Mouse (Mus musculus) kidney, postnatal 4 days (tissue): ENCODE data around the gene Klc4.

Experiments
- DNase-seq, 2 experiments: peaks; one replicate each; pipeline ENCODE4 v3.0.0; 2021; ENCODE audit warnings: mixed read lengths in 2 of 2

Gene Klc4

GRCm38 (mm10) chr17:46645561-46646321 is at the start of gene Klc4, which contains the start of gene Mrpl2:
Klc4 (minus strand) TSS chr17:46646022.
Mrpl2 (plus strand) TSS chr17:46646229.
- DNase-seq: peak; percentile 99 to 100

- no peak for DNase-seq
Measured at GRCm38 (mm10) chr17:46694517-46695063, 48.8 kb upstream of the Klc4 start.

GRCm38 (mm10) chr17:46691390-46691789 is 45.6 kb upstream of the Klc4 start:
- no peak for DNase-seq

- no peak for DNase-seq
Measured at GRCm38 (mm10) chr17:46690665-46691064, 44.8 kb upstream of the Klc4 start.

- no peak for DNase-seq
Measured at GRCm38 (mm10) chr17:46685913-46686312, 40.1 kb upstream of the Klc4 start.

- DNase-seq: no peak
Measured at GRCm38 (mm10) chr17:46682654-46683389, 37.0 kb upstream of the Klc4 start.

- DNase-seq: no peak
Measured at GRCm38 (mm10) chr17:46681466-46682118, 35.8 kb upstream of the Klc4 start.

- DNase-seq: peak; percentile 99 to 100
Measured at GRCm38 (mm10) chr17:46680760-46681373, 35.0 kb upstream of the Klc4 start, which contains the start of gene Klhdc3. Klhdc3 (minus strand) TSS chr17:46680914.

GRCm38 (mm10) chr17:46679843-46680759 is 34.3 kb upstream of the Klc4 start:
- DNase-seq: peak; percentile 75 to 81

- no peak for DNase-seq
Measured at GRCm38 (mm10) chr17:46678911-46679310, 33.1 kb upstream of the Klc4 start.

GRCm38 (mm10) chr17:46678416-46678815 is 32.6 kb upstream of the Klc4 start, which contains the start of gene Mea1:
Mea1 (plus strand) TSS chr17:46678793.
- DNase-seq: no peak

GRCm38 (mm10) chr17:46674530-46675283 is 28.9 kb upstream of the Klc4 start:
- DNase-seq: no peak

GRCm38 (mm10) chr17:46673850-46674529 is 28.2 kb upstream of the Klc4 start, which contains the start of gene Rrp36:
Rrp36 (minus strand) TSS chr17:46674352.
- DNase-seq: peak; percentile 92 to 95

- DNase-seq: no peak
Measured at GRCm38 (mm10) chr17:46669911-46670310, 24.1 kb upstream of the Klc4 start.

GRCm38 (mm10) chr17:46667712-46668111 is 21.9 kb upstream of the Klc4 start:
- DNase-seq: peak in 1 of 2 experiments; percentile 43

- DNase-seq: peak; percentile 56 to 59
Measured at GRCm38 (mm10) chr17:46662730-46663129, 16.9 kb upstream of the Klc4 start.

GRCm38 (mm10) chr17:46661981-46662380 is 16.2 kb upstream of the Klc4 start:
- DNase-seq: no peak

- no peak for DNase-seq
Measured at GRCm38 (mm10) chr17:46661351-46661750, 15.5 kb upstream of the Klc4 start.

- no peak for DNase-seq
Measured at GRCm38 (mm10) chr17:46656054-46656453, 10.2 kb upstream of the Klc4 start.
